Mouse (Mus musculus) liver, adult 2 months (tissue): ENCODE measurements around the gene Hspb6.

Source experiments
- CTCF ChIP-seq: fragments of 200-500 bp; IDR thresholded peaks from 2 replicates; pipeline ENCODE4 v1.5.1; 2011; ENCODE audit warnings: low read depth, low read length, control low read depth
- POLR2A ChIP-seq: fragments of 200-500 bp; IDR thresholded peaks from 2 replicates; pipeline ENCODE4 v1.6.1; 2011; ENCODE audit warnings: low read length, control low read depth; ENCODE audit not compliant: insufficient read depth; ENCODE audit errors: extremely low read depth

GRCm38 (mm10) chr7:30531291-30531815 is 20.6 kb upstream of the Hspb6 start:
- no peak for TF ChIP-seq CTCF
- TF ChIP-seq POLR2A = no peak
